Mouse (Mus musculus): Measurements from ENCODE around the gene Amigo2. TPM values are rescaled to one million over a fixed set of nuclear protein-coding genes. Genes with fewer than 3 reads are reported as not detected.

The Amigo2 gene
- total and polyA plus RNA-seq, 3 experiments: not detected

DNA sequence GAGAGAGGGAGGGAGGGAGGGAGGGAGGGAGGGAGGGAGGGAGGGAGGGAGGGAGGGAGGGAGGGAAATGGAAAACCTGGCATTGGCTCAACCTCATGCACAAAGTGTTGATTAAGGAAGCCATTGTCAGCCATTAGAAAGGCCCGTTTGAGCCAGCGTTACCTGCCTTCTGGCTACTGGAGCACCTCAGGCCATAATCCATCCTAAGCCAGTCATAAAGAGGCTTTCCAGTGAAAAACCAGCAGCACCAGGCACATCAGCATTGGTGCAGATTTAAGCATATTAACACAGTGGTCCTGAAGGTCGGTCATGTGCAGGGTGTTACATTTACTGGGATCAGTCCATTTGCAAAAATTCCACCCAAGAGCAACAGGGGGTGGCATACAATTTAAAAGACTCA, 25.7 kb upstream of the Amigo2 start:
- H3K27me3 ChIP-seq (ENCODE audit: control insufficient read depth in 1 of 2, insufficient read depth in 2 of 2, low read length in 2 of 2): peaks cover 0 to 7% of the 10 kb centered on the region in 2 experiments; a peak in 3 of 4 replicates
- H3K4me3 ChIP-seq (ENCODE audit: control insufficient read depth in 1 of 2, insufficient read depth in 1 of 2, low read depth in 2 of 2, low read length in 2 of 2): no peak overlapping the region
- TF ChIP-seq POLR2AphosphoS2 (IDR thresholded peaks at IDR 0.05; ENCODE audit: low read length) (no peak), ELF1 (IDR thresholded peaks at IDR 0.05; ENCODE audit: low read depth, low read length) (no peak), POLR2AphosphoS5 (IDR thresholded peaks at IDR 0.05; ENCODE audit: borderline replicate concordance, low read depth, low read length) (no peak), RAD21 (IDR thresholded peaks at IDR 0.05; ENCODE audit: low read depth, low read length) (no peak), TCF12 (IDR thresholded peaks at IDR 0.05; ENCODE audit: low read depth, low read length) (no peak), ZNF384 (IDR thresholded peaks at IDR 0.05; ENCODE audit: low read depth, low read length) (no peak), TAL1 (IDR thresholded peaks at IDR 0.05; ENCODE audit: low read length) (no peak)
- H3K36me3 ChIP-seq (ENCODE audit: control insufficient read depth in 1 of 2, insufficient read depth in 2 of 2, low read length in 2 of 2): no peaks in the 10 kb centered on the region
- no peak overlapping the region for H3K9ac ChIP-seq (ENCODE audit: control insufficient read depth, low read depth, low read length, poor library complexity, severe bottlenecking)
- no peak for DNase-seq (ENCODE audit: low read depth, low spot score)
- H3K27ac ChIP-seq (ENCODE audit: control insufficient read depth, low read depth, low read length): no peak overlapping the region
- no peaks in the 10 kb centered on the region for H3K79me2 ChIP-seq (ENCODE audit: control insufficient read depth, insufficient read depth, low read length, poor library complexity)
- H3K4me1 ChIP-seq (ENCODE audit: control insufficient read depth in 1 of 2, insufficient read depth in 2 of 2, low read length in 2 of 2): no peaks in the 10 kb centered on the region
- no peaks in the 10 kb centered on the region for H3K9me3 ChIP-seq (replicated peaks; ENCODE audit: insufficient read depth, low read length)

- H3K4me1 ChIP-seq (ENCODE audit: control insufficient read depth in 1 of 2, insufficient read depth in 2 of 2, low read length in 2 of 2): no peaks in the 10 kb centered on the region
- H3K27ac ChIP-seq (ENCODE audit: control insufficient read depth, low read depth, low read length): no peak overlapping the region
- H3K9ac ChIP-seq (ENCODE audit: control insufficient read depth, low read depth, low read length, poor library complexity, severe bottlenecking): no peak overlapping the region
- no peak for DNase-seq (ENCODE audit: low read depth, low spot score)
- TF ChIP-seq E2F4 (IDR thresholded peaks at IDR 0.05; ENCODE audit: borderline replicate concordance, low read depth, low read length): no peak
- H3K27me3 ChIP-seq (ENCODE audit: control insufficient read depth in 1 of 2, insufficient read depth in 2 of 2, low read length in 2 of 2): peaks cover 0 to 7% of the 10 kb centered on the region in 2 experiments; a peak in 3 of 4 replicates
- H3K79me2 ChIP-seq (ENCODE audit: control insufficient read depth, insufficient read depth, low read length, poor library complexity): no peaks in the 10 kb centered on the region
- no peak overlapping the region for H3K4me3 ChIP-seq (ENCODE audit: control insufficient read depth in 1 of 2, insufficient read depth in 1 of 2, low read depth in 2 of 2, low read length in 2 of 2)
- H3K36me3 ChIP-seq (ENCODE audit: control insufficient read depth in 1 of 2, insufficient read depth in 2 of 2, low read length in 2 of 2): no peaks in the 10 kb centered on the region
- no peaks in the 10 kb centered on the region for H3K9me3 ChIP-seq (replicated peaks; ENCODE audit: insufficient read depth, low read length)
Observed at GRCm38 (mm10) chr15:97271985-97272697, 25.1 kb upstream of the Amigo2 start.

DNA sequence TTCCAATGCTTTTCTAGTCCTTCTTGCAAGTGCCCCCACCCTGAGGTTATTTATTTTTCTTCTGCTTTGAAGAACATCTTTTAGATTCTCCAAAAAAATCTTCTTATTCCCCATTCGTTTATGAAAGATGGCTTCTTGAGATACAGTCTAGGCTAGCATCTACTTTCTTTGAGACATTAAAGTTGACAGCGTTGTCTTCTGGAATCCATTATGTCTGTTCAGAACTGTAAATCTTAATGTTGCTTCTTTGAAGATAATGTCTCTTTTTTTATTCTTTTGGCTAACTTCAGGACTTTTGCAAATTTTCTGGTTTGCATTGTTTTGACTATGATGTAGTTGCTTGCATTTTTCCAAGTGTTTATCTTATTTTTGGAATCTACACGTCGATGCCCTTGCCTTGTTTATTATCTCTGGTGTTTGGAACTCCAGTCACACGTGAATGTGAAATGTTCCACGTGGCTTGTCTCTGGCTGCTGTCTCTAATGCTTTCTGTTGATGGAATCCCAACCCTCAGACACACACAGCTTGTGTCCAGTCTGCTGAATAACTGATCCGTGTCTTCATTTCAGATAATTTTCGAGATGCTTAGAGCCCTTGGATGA, 20.1 kb upstream of the Amigo2 start:
- no peak for TF ChIP-seq MXI1 (IDR thresholded peaks at IDR 0.05; ENCODE audit: low read depth, low read length)
- no peak for TF ChIP-seq ZKSCAN1 (IDR thresholded peaks at IDR 0.05; ENCODE audit: low read depth, low read length)
- no peak for TF ChIP-seq ZMIZ1 (IDR thresholded peaks at IDR 0.05; ENCODE audit: low read depth, low read length)
- TF ChIP-seq UBTF (IDR thresholded peaks at IDR 0.05; ENCODE audit: borderline replicate concordance, insufficient read depth, low read depth, low read length): no peak
- no peak for TF ChIP-seq CHD2 (IDR thresholded peaks at IDR 0.05; ENCODE audit: low read length)
- no peak for TF ChIP-seq SMC3 (IDR thresholded peaks at IDR 0.05; ENCODE audit: low read depth, low read length)
- no peak for TF ChIP-seq ELF1 (IDR thresholded peaks at IDR 0.05; ENCODE audit: low read depth, low read length)
- TF ChIP-seq POLR2AphosphoS5 (IDR thresholded peaks at IDR 0.05; ENCODE audit: borderline replicate concordance, low read depth, low read length): no peak
- no peak for TF ChIP-seq ZC3H11A (IDR thresholded peaks at IDR 0.05; ENCODE audit: low read depth, low read length)
- Histone ChIP-seq H3K9ac (ENCODE audit: control insufficient read depth, low read depth, low read length, poor library complexity, severe bottlenecking) (no peak overlapping the region), H3K9me3 (replicated peaks; ENCODE audit: insufficient read depth, low read length) (no peaks in the 10 kb centered on the region), H3K4me1 (ENCODE audit: control insufficient read depth in 1 of 2, insufficient read depth in 2 of 2, low read length in 2 of 2) (no peaks in the 10 kb centered on the region), H3K36me3 (ENCODE audit: control insufficient read depth in 1 of 2, insufficient read depth in 2 of 2, low read length in 2 of 2) (no peaks in the 10 kb centered on the region), H3K4me3 (ENCODE audit: control insufficient read depth in 1 of 2, insufficient read depth in 1 of 2, low read depth in 2 of 2, low read length in 2 of 2) (no peak overlapping the region), H3K27ac (ENCODE audit: control insufficient read depth, low read depth, low read length) (no peak overlapping the region), H3K27me3 (ENCODE audit: control insufficient read depth in 1 of 2, insufficient read depth in 2 of 2, low read length in 2 of 2) (peaks cover 0 to 5% of the 10 kb centered on the region in 2 experiments; a peak in 3 of 4 replicates), H3K79me2 (ENCODE audit: control insufficient read depth, insufficient read depth, low read length, poor library complexity) (no peaks in the 10 kb centered on the region)
- no peak for DNase-seq (ENCODE audit: low read depth, low spot score)

All from MEL (cell line).